Mouse (Mus musculus) naive thymus-derived CD4-positive, alpha-beta T cell, adult 5 months (primary cell): ENCODE results near the gene Paqr6. TPM values are rescaled to one million over a fixed set of nuclear protein-coding genes. Genes with fewer than 3 reads are reported as not detected.

Source experiments
- polyA plus RNA-seq: library from polyadenylated mRNA; unstranded; fragments of 100-300 nt; shearing (Covaris generic); gene quantifications from one replicate; pipeline ENCODE4 v1.2.1, GENCODE M21; 2017

The Paqr6 gene
- polyA plus RNA-seq = not detected

DNA sequence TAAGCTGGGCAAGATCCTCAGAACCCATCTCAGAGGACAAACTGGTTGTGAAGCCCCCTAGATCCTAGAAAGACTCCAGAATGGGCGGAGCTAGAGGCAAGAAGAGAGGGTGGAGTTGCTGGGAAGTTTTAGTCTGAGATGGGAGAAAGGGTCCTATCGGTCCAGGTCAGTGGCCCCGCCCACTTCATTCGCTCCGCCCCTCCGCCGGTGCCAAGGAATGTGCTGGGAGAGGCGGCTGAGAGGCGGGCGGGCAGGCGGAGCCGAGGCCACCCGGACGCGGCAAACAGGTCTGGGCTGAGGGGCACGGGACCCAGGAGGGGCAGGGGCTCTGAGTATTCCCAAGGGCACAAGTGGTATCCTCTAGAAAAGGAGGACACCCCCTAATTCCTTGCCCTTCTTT lies at the start of gene Paqr6:
Gene Paqr6 (plus strand): TSS at position 248 of the 400 bp plus-strand sequence.

DNA sequence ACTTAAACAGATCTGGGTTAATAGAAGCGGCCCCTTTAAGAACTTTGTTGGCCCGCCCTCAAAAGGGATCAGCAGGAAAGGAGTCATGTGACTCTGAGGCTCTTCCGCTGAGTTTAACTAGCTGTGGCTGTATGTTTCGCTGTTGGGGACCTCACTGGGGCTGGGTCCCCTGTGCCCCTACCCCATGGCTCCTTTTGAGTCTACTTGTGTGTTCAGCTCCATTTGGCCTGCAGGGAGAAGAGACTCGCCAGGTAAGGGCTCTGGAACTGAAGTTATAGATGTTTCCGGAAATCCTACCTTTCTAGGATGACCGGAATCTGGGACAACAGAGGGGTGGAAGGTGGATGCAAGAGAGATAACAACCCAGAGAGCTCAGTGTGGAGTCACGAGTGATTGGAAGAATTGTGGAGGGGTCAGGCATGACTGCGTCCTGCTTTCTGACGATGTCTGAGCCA lies 39.4 kb upstream of the Paqr6 start, which contains the start of gene Glmp:
Gene Glmp (plus strand): TSS at position 73 of the 455 bp plus-strand sequence.

DNA sequence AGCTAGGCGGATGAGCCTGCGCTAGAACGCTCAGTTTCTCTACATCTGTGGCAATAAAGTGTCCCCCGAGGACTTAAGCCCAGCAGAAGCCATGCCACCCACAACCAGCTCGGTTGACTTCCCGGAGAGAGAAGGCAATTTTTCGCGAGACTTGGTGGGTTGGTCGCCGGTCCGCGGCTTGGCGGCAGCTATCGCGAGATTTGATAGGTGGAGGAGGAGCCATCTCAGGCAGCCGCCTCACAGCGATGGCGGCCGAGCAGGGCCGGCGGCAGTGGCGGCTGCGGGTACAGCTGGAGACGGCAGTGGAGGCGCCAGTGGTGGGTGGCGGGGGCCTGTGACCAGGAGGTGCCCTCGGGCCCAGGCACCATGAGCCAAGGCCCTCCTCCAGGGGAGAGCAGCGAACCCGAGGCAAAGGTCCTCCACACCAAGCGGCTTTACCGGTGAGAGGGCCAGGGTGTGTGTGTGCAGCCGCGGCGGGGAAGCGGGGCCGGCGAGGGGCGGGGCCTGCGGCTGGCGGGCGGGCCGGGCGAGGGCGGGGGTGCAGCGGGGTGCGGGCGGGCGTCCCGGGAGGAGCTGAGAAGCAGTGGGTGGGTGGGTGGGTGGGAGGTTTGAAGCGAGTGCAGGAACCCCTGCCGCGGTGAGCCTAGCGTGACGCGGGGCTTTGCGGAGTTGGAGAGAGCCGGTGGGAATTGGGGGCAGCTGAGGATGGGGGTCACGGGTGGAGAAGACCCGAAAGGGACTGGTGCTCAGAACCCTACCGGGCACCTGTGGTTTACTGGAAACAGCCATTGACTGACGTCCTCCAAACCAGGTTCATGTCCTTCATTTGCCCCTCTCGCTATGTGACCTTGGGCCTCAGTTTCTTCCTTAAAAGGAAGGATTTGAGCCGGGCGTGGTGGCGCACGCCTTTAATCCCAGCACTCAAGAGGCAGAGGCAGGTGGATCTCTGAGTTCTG lies 28.0 kb upstream of the Paqr6 start, which contains the start of the genes Tmem79 and Smg5:
Gene Tmem79 (minus strand): TSS at position 91 of the 956 bp plus-strand sequence.
Gene Smg5 (plus strand): TSS at position 203 of the 956 bp plus-strand sequence.

DNA sequence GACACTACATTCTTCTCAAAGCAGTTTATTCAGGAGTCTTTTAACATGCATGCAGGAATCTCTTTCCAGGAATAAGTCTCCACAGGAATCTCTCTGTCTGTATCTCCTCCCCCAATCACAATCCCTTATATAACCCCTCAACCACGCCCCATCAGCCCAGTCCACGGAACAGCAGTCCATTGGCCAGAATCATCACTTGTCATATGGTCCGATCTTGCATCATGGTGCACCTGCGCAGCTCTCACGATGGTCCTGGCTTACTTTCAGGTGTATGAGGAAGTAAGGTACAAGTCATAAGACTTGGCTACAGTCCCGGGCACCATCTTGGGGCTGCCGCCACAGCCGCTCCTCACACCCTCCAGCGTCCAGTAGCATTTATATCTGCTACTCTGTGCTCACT lies 8.3 kb downstream of the Paqr6 start, which contains the start of gene Bglap3:
Gene Bglap3 (minus strand): TSS at position 101 of the 400 bp plus-strand sequence.

DNA sequence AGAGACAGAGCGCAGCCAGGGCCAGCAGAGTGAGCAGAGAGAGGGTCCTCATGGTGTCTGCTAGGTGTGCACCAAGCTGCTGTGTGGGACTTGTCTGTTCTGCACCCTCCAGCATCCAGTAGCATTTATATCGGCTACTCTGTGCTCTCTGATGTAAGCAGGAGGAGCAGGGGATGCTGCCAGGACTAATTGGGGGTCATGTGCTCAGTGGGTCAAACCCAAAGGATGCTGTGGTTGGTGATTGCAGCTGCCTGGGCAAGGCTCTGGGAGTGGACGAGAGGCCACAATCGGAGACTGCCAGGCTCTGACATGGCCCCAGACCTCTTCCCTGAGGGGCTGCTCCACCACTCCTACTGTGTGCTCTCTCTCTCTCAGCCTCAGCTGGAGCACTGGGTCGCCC lies 14.2 kb downstream of the Paqr6 start, which contains the start of gene Bglap2:
Gene Bglap2 (minus strand): TSS at position 101 of the 400 bp plus-strand sequence.

DNA sequence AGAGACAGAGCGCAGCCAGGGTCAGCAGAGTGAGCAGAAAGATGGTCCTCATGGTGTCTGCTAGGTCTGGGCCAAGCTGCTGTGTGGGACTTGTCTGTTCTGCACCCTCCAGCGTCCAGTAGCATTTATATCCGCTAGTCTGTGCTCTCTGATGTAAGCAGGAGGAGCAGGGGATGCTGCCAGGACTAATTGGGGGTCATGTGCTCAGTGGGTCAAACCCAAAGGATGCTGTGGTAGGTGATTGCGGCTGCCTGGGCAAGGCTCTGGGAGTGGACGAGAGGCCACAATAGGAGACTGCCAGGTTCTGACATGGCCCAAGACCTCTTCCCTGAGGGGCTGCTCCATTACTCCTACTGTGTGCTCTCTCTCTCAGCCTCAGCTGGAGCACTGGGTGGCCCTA lies 20.0 kb downstream of the Paqr6 start, which contains the start of gene Bglap:
Gene Bglap (minus strand): TSS at position 101 of the 400 bp plus-strand sequence.

DNA sequence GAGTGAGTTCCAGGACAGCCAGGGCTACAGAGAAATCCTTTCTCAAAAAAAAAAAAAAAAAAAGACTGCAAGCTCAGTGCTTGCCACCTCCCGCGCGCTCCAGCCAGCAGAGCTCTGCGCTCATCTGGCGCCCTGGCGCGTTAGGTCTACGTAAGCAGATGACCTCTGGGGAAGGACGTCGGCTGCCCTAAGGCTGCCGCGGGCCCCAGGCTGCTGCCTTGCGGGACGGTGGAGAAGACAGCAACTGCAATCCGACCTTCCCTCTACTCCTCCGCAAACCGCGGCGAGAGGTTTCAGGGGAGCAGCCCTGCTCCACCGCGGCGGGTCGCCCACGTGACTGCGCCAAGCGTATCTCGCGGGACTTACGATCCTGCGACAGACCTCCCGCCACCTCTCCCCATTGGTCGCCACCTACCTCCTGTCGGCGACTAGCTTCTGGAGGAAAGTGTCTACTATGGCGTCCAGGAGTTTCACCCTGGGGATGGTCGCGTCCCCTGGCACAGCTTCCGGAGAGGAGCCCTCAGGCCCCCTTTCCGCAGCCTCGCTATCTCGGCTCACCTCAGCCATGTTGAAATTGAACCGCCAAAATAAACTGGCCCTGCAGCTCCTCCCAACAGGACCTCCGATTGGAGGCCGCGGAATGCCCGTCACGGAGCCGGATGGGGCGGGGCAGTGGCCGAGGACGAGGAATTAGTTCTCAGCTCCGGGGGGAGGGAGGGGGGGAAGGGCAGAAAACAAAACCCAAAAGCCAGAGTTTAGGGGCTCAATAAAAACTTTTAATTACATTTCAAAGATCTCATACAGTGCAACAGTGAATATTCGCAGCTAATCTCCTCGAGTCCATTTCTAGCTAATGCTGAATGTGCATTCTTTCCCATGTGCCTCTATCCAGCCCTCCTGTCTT lies 45.6 kb downstream of the Paqr6 start, which contains the start of gene Pmf1:
Gene Pmf1 (minus strand): TSS at position 591 of the 904 bp plus-strand sequence.

Other genes with a start within 250 kb of the Paqr6 start
- 279 TPM for gene Mef2d, start 222.2 kb upstream of the Paqr6 start, polyA plus RNA-seq
- gene Rhbg, start 109.9 kb upstream of the Paqr6 start, polyA plus RNA-seq = not detected
- gene Gm38392, start 77.4 kb upstream of the Paqr6 start, polyA plus RNA-seq = not detected
- 8.9 TPM for gene Tsacc, start 67.6 kb upstream of the Paqr6 start, polyA plus RNA-seq
- gene Cct3, start 67.5 kb upstream of the Paqr6 start, polyA plus RNA-seq = 309 TPM
- 136 TPM for gene Glmp, start 39.6 kb upstream of the Paqr6 start, polyA plus RNA-seq
- gene Tmem79, start 28.4 kb upstream of the Paqr6 start, polyA plus RNA-seq = 1.1 TPM
- 63.0 TPM for gene Smg5, start 28.3 kb upstream of the Paqr6 start, polyA plus RNA-seq
- gene Bglap3, start 8.2 kb downstream of the Paqr6 start, polyA plus RNA-seq = not detected
- not detected for gene Bglap2, start 14.1 kb downstream of the Paqr6 start, polyA plus RNA-seq
- not detected for gene Bglap, start 19.9 kb downstream of the Paqr6 start, polyA plus RNA-seq
- gene Pmf1, start 45.7 kb downstream of the Paqr6 start, polyA plus RNA-seq = 48.2 TPM
- 17.4 TPM for gene Slc25a44, start 60.6 kb downstream of the Paqr6 start, polyA plus RNA-seq
- gene Sema4a, start 96.6 kb downstream of the Paqr6 start, polyA plus RNA-seq = 177 TPM
- gene Lmna, start 145.4 kb downstream of the Paqr6 start, polyA plus RNA-seq = 27.4 TPM
- 0.20 TPM for gene Mex3a, start 167.8 kb downstream of the Paqr6 start, polyA plus RNA-seq
- 0.32 TPM for gene Rab25, start 183.7 kb downstream of the Paqr6 start, polyA plus RNA-seq
- gene Lamtor2, start 188.5 kb downstream of the Paqr6 start, polyA plus RNA-seq = 107 TPM
- 52.6 TPM for gene Ubqln4, start 189.2 kb downstream of the Paqr6 start, polyA plus RNA-seq
- 66.4 TPM for gene Ssr2, start 211.3 kb downstream of the Paqr6 start, polyA plus RNA-seq
- 64.4 TPM for gene Arhgef2, start 241.4 kb downstream of the Paqr6 start, polyA plus RNA-seq